Mouse (Mus musculus) hindbrain, postnatal 0 days (tissue): ENCODE measurements around the gene Plcb4. TPM values are rescaled to one million over a fixed set of nuclear protein-coding genes. Genes with fewer than 3 reads are reported as not detected.
A peak's percentile ranks its signal among the peaks of the same experiment; 100 is the strongest.

Experiments used
- ATAC-seq: fragments of 200-750 bp; cut with Nextera tagmentation; 2 replicates; pipeline ENCODE4 v1.8.0; 2017; ENCODE audit warnings: mild to moderate bottlenecking, moderate TSS enrichment, moderate library complexity
- DNase-seq: peaks from one replicate; pipeline ENCODE4 v3.0.0-alpha.2; 2015; ENCODE audit warnings: low spot score
- H3K27ac ChIP-seq: fragments of 300-500 bp; sonication (generic); 2 replicates; pipeline ENCODE4 v1.5.1; 2014; ENCODE audit warnings: mild to moderate bottlenecking
- H3K27me3 ChIP-seq: fragments of 300-500 bp; sonication (generic); 2 replicates; pipeline ENCODE4 v1.6.1; 2014; ENCODE audit warnings: low read length, mixed read lengths; ENCODE audit not compliant: insufficient read depth
- H3K36me3 ChIP-seq: fragments of 300-500 bp; sonication (generic); 2 replicates; pipeline ENCODE4 v1.6.1; 2014; ENCODE audit warnings: low read length, mixed read lengths; ENCODE audit not compliant: insufficient read depth
- H3K4me1 ChIP-seq: fragments of 300-500 bp; sonication (generic); 2 replicates; pipeline ENCODE4 v1.6.1; 2014; ENCODE audit warnings: antibody characterized with exemption, low read length, mixed read lengths; ENCODE audit not compliant: insufficient read depth
- H3K4me2 ChIP-seq: fragments of 300-500 bp; sonication (generic); 2 replicates; pipeline ENCODE4 v1.6.1; 2014; ENCODE audit warnings: low read depth, mild to moderate bottlenecking, low read length, moderate library complexity, mixed read lengths
- H3K4me3 ChIP-seq: fragments of 300-500 bp; sonication (generic); 2 replicates; pipeline ENCODE4 v1.5.1; 2014; ENCODE audit warnings: low read length
- H3K9ac ChIP-seq: fragments of 300-500 bp; sonication (generic); replicated peaks from 2 replicates; pipeline ENCODE4 v1.6.1; 2014; ENCODE audit warnings: mild to moderate bottlenecking, low read length, moderate library complexity, mixed read lengths
- H3K9me3 ChIP-seq: fragments of 300-500 bp; sonication (generic); 2 replicates; pipeline ENCODE4 v1.6.1; 2016; ENCODE audit warnings: low read length, mixed read lengths
- CTCF ChIP-seq: IDR thresholded peaks from 2 replicates; pipeline ENCODE4 v1.5.1; 2016; ENCODE audit warnings: antibody characterized with exemption, control low read depth, low read depth
- WGBS: fragments of 180-500 bp; shearing (Covaris S2); extraction: QIAGEN DNeasy Blood & Tissue Kit; methylation state at CpG from one replicate; pipeline ENCODE4 v1.1.7; 2014; 5-methylcytosine and 5-hydroxymethylcytosine counted together
- polyA plus RNA-seq: library from polyadenylated mRNA; unstranded; fragments of >200 nt; fragmentation: Nextera tagmentation; extraction: Ambion mirVana; gene quantifications from 2 replicates; pipeline ENCODE4 v1.2.1, GENCODE M21; 2015
- total RNA-seq: library from RNA; depleted of rRNA; stranded (reverse); fragments of >200 nt; gene quantifications from 2 replicates; pipeline ENCODE4 v1.2.3, GENCODE M21; 2014

Plcb4 gene
- total and polyA plus RNA-seq, 2 experiments from 2014 or later: 43.0 to 46.9 TPM

DNA sequence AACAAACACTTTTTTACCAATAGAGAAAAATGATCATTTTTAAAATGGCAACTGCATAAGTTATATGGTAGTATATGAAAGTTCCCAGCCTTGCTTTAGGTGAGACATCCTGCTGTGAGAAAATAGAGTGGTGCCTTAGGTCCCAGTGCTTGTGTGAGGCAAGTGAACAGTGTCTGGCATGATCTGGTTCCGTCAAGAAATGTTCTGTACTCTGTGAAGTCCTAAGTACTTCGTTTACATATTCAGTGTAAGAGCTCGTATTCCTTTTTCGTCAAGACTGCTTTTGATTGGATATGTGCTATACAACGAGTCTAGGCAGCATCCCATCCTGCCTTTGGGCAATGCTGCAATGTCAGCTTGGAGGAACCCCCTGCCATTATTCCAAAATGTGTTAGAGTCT lies 342.1 kb downstream of the Plcb4 start:
- ATAC-seq (no peak), DNase-seq (no peak)
- Histone ChIP-seq H3K9me3 (no peaks in the 10 kb centered on the region), H3K4me1 (peaks cover 6% of the 10 kb centered on the region; the same call in 1 of the 2 replicates), H3K36me3 (peaks cover 8% of the 10 kb centered on the region; the same call in 1 of the 2 replicates), H3K4me3 (no peak overlapping the region), H3K4me2 (no peak overlapping the region), H3K9ac (no peak overlapping the region), H3K27ac (no peak overlapping the region), H3K27me3 (no peaks in the 10 kb centered on the region)
- WGBS: 64% methylated on average over 5 of the region's 5 CpGs
- TF ChIP-seq CTCF: no peak

- TF ChIP-seq CTCF: peak; percentile 90
- Histone ChIP-seq H3K4me3 (no peak overlapping the region), H3K9me3 (no peaks in the 10 kb centered on the region), H3K36me3 (peaks cover 8% of the 10 kb centered on the region; the same call in 1 of the 2 replicates), H3K9ac (no peak overlapping the region), H3K27ac (no peak overlapping the region), H3K4me1 (peaks cover 6% of the 10 kb centered on the region; the same call in 1 of the 2 replicates), H3K4me2 (no peak overlapping the region), H3K27me3 (no peaks in the 10 kb centered on the region)
- ATAC-seq (peak; percentile 55; the same call in 1 of the 2 replicates), DNase-seq (peak; percentile 78)
- 47% methylated on average over 7 of the region's 7 CpGs for WGBS
Measured at GRCm38 (mm10) chr2:136002118-136002517, 343.3 kb downstream of the Plcb4 start.

GRCm38 (mm10) chr2:136003836-136004235 lies 345.0 kb downstream of the Plcb4 start:
- H3K9ac ChIP-seq: no peak overlapping the region
- peaks cover 8% of the 10 kb centered on the region; the same call in 1 of the 2 replicates for H3K36me3 ChIP-seq
- no peak for TF ChIP-seq CTCF
- no peak overlapping the region for H3K4me2 ChIP-seq
- no peak overlapping the region for H3K4me3 ChIP-seq
- H3K4me1 ChIP-seq: no peaks in the 10 kb centered on the region
- no peak for DNase-seq
- no peak overlapping the region for H3K27ac ChIP-seq
- no peak for ATAC-seq
- no peaks in the 10 kb centered on the region for H3K9me3 ChIP-seq
- H3K27me3 ChIP-seq: no peaks in the 10 kb centered on the region
- 72% methylated on average over 1 of the region's 1 CpGs for WGBS

DNA sequence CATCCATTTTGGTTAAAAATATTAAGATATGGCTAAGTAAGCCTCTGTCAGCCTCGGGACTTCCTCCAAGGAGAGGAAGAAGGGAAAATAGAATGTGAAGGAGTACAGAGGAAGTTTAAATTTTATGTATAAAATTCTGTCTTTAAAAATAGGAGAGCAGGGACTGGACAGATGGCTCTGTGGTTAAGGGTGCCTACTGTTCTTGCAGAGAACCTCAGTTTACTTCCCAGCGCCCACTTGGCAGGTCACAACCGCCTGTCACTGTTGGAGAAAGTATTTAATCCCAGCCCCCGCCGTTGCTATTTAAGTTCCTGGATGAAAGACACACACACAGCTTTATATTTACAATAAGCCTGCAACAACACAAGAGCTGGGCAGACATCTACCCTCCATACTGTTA lies 347.5 kb downstream of the Plcb4 start:
- DNase-seq: no peak
- Histone ChIP-seq H3K4me3 (no peak overlapping the region), H3K9me3 (no peaks in the 10 kb centered on the region), H3K4me2 (no peak overlapping the region), H3K36me3 (peaks cover 8% of the 10 kb centered on the region; the same call in 1 of the 2 replicates), H3K27ac (no peak overlapping the region), H3K27me3 (no peaks in the 10 kb centered on the region), H3K9ac (no peak overlapping the region), H3K4me1 (no peaks in the 10 kb centered on the region)
- WGBS: 91% methylated on average over 5 of the region's 5 CpGs
- ATAC-seq: no peak
- no peak for TF ChIP-seq CTCF

GRCm38 (mm10) chr2:136012759-136013158 lies 353.9 kb downstream of the Plcb4 start:
- H3K9me3 ChIP-seq: no peaks in the 10 kb centered on the region
- no peaks in the 10 kb centered on the region for H3K27me3 ChIP-seq
- no peak overlapping the region for H3K27ac ChIP-seq
- no peak for TF ChIP-seq CTCF
- H3K36me3 ChIP-seq: 0 out of 2 replicates have a peak, but pooled peaks cover 4% of the 10 kb centered on the region
- no peaks in the 10 kb centered on the region for H3K4me1 ChIP-seq
- 95% methylated on average over 9 of the region's 9 CpGs for WGBS
- no peak overlapping the region for H3K9ac ChIP-seq
- H3K4me2 ChIP-seq: no peak overlapping the region
- DNase-seq (no peak), ATAC-seq (no peak)
- no peak overlapping the region for H3K4me3 ChIP-seq

DNA sequence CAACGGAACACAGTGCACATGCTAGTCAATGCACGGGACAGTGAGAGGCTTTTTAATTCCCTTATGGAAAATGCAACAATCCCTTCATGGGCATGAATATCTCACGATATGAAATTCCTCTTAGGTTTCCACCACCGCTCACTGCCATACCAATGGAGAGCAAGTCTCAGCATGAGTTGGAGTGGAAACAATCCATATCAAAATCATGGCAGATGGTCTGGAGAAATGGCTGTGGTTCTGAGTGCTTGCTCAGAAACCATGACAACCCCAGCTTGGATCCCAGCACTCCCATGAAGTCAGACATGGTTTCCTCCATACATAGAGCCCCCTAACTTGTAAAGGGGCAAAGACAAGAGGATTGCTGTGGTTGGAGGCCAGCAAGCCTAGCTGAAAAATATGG lies 389.7 kb downstream of the Plcb4 start:
- TF ChIP-seq CTCF: no peak
- Histone ChIP-seq H3K36me3 (no peaks in the 10 kb centered on the region), H3K4me1 (peaks cover 7% of the 10 kb centered on the region; the same call in 1 of the 2 replicates), H3K9ac (no peak overlapping the region), H3K4me3 (no peak overlapping the region), H3K4me2 (no peak overlapping the region), H3K27me3 (no peaks in the 10 kb centered on the region), H3K9me3 (no peaks in the 10 kb centered on the region), H3K27ac (no peak overlapping the region)
- WGBS: 61% methylated on average over 4 of the region's 4 CpGs
- peak; percentile 30; the same call in 1 of the 2 replicates for ATAC-seq
- peak; percentile 41 for DNase-seq

- ATAC-seq: peak; percentile 82
- peak overlapping the region; percentile 69 for H3K27ac ChIP-seq
- WGBS: 15% methylated on average over 27 of the region's 27 CpGs
- peak overlapping the region; percentile 31 for H3K4me3 ChIP-seq
- TF ChIP-seq CTCF: no peak
- no peaks in the 10 kb centered on the region for H3K36me3 ChIP-seq
- H3K4me2 ChIP-seq: peak overlapping the region; percentile 59
- H3K27me3 ChIP-seq: no peaks in the 10 kb centered on the region
- peak overlapping the region; percentile 45; the same call in 1 of the 2 replicates for H3K9ac ChIP-seq
- H3K4me1 ChIP-seq: peaks cover 7% of the 10 kb centered on the region; the same call in 1 of the 2 replicates
- H3K9me3 ChIP-seq: no peaks in the 10 kb centered on the region
- peak; percentile 52 for DNase-seq
Measured at GRCm38 (mm10) chr2:136050793-136051615, 392.2 kb downstream of the Plcb4 start.
